Mouse (Mus musculus): ENCODE data around the gene Fscn1. TPM values are rescaled to one million over a fixed set of nuclear protein-coding genes. Genes with fewer than 3 reads are reported as not detected.

Fscn1 gene
- polyA plus RNA-seq, 1 experiment from 2014 or later: 517 TPM

- Histone ChIP-seq H3K4me1 (replicated peaks) (peaks cover 19% of the 10 kb centered on the region), H3K4me2 (no peak overlapping the region), H3K27ac (replicated peaks) (no peak overlapping the region), H3K36me3 (no peaks in the 10 kb centered on the region), H3K27me3 (peaks cover 6% of the 10 kb centered on the region), H3K4me3 (no peak overlapping the region), H3K9ac (no peak overlapping the region), H3K9me3 (no peaks in the 10 kb centered on the region)
- peak; percentile 45; the same call in 1 of the 2 replicates for ATAC-seq (ENCODE audit: low read depth)
- WGBS: 17% methylated on average over 13 of the region's 13 CpGs
Observed at GRCm38 (mm10) chr5:142926204-142926939, 33.8 kb upstream of the Fscn1 start.

- ATAC-seq (ENCODE audit: low read depth): no peak
- H3K4me1 ChIP-seq (replicated peaks): peaks cover 19% of the 10 kb centered on the region
- H3K36me3 ChIP-seq: no peaks in the 10 kb centered on the region
- no peak overlapping the region for H3K4me2 ChIP-seq
- H3K27ac ChIP-seq (replicated peaks): no peak overlapping the region
- peaks cover 6% of the 10 kb centered on the region for H3K27me3 ChIP-seq
- H3K4me3 ChIP-seq: no peak overlapping the region
- WGBS: 66% methylated on average over 3 of the region's 3 CpGs
- no peak overlapping the region for H3K9ac ChIP-seq
- no peaks in the 10 kb centered on the region for H3K9me3 ChIP-seq
Observed at GRCm38 (mm10) chr5:142926940-142927228, 33.3 kb upstream of the Fscn1 start.

- Histone ChIP-seq H3K4me3 (no peak overlapping the region), H3K9ac (no peak overlapping the region), H3K4me1 (replicated peaks) (peaks cover 19% of the 10 kb centered on the region), H3K9me3 (no peaks in the 10 kb centered on the region), H3K36me3 (no peaks in the 10 kb centered on the region), H3K27me3 (peaks cover 6% of the 10 kb centered on the region), H3K27ac (replicated peaks) (no peak overlapping the region), H3K4me2 (no peak overlapping the region)
- ATAC-seq (ENCODE audit: low read depth): no peak
- 90% methylated on average over 12 of the region's 12 CpGs for WGBS
Observed at GRCm38 (mm10) chr5:142927341-142927930, 32.7 kb upstream of the Fscn1 start.

DNA sequence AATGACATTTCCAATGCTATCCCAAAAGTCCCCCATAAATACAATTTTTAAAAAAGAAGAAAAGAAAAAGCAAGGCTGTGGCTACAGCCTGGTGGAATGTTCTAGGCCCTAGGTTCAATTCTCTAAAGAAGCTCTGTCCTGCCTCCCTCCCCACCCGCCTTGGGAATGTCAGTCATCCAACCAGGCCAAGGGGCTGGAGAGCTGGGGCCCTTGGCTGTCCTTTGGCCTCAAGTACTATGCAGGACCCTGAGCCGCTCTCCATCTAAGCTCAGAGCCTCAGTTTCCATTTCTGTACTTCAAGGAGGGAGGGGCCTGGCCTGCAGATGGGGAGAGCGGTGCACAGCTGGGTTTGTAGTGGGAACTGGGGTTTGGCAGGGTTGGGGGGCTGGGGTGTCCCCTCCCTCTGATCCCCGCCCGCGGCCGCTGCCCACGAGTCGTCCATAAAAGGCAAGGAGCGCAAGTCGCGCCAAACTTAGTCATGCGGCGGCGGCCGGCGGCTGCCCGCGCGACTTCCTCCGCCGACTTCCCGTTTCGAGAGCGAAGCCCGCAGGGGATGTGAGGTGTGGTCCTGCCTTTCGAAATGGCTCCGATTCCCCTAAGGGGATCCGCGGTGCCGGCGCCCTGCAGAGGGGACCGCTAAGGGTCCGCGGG, 31.3 kb upstream of the Fscn1 start:
- H3K36me3 ChIP-seq: no peaks in the 10 kb centered on the region
- H3K9me3 ChIP-seq: no peaks in the 10 kb centered on the region
- H3K4me2 ChIP-seq: peak overlapping the region; percentile 63
- H3K4me1 ChIP-seq (replicated peaks): peaks cover 19% of the 10 kb centered on the region
- H3K27me3 ChIP-seq: peaks cover 6% of the 10 kb centered on the region
- peak overlapping the region; percentile 64 for H3K9ac ChIP-seq
- peak overlapping the region; percentile 39 for H3K4me3 ChIP-seq
- ATAC-seq (ENCODE audit: low read depth): no peak
- 4% methylated on average over 35 of the region's 35 CpGs for WGBS
- peak overlapping the region; percentile 33; the same call in 1 of the 2 replicates for H3K27ac ChIP-seq (replicated peaks)

- Histone ChIP-seq H3K9ac (peak overlapping the region; percentile 64), H3K27ac (replicated peaks) (peak overlapping the region; percentile 33; the same call in 1 of the 2 replicates), H3K4me1 (replicated peaks) (peaks cover 19% of the 10 kb centered on the region), H3K27me3 (peaks cover 6% of the 10 kb centered on the region), H3K4me3 (peak overlapping the region; percentile 39), H3K36me3 (no peaks in the 10 kb centered on the region), H3K4me2 (peak overlapping the region; percentile 63), H3K9me3 (no peaks in the 10 kb centered on the region)
- 23% methylated on average over 4 of the region's 4 CpGs for WGBS
- no peak for ATAC-seq (ENCODE audit: low read depth)
Observed at GRCm38 (mm10) chr5:142929400-142929752, 30.8 kb upstream of the Fscn1 start.

DNA sequence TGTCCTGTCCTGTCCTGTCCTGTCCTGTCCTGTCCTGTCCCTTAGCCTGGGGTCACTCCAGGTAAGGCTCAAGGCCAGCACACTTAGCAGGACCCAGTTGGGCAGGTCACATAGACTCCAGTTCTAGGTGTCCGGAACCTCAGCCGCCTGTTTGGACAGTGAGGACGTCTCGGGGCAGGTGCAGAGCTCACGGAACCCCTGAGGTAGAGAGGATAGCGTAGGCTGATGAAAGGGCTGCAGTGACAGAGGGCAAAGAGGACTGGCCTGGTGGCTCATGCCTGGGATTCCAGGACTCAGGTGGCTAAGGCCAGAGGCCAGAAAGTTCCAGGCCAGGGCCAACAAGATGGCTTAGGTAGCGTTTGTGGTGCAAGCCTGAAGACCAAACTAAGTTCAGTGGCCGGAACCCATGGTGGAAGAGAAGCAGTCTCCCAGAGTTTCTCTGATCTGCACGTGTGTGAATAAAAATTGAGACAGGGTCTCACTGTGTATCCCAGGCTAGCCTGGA, 28.9 kb upstream of the Fscn1 start:
- H3K9ac ChIP-seq: no peak overlapping the region
- no peak overlapping the region for H3K4me3 ChIP-seq
- H3K4me2 ChIP-seq: no peak overlapping the region
- peaks cover 6% of the 10 kb centered on the region for H3K27me3 ChIP-seq
- 92% methylated on average over 9 of the region's 9 CpGs for WGBS
- no peak for ATAC-seq (ENCODE audit: low read depth)
- H3K36me3 ChIP-seq: no peaks in the 10 kb centered on the region
- no peaks in the 10 kb centered on the region for H3K9me3 ChIP-seq
- no peak overlapping the region for H3K27ac ChIP-seq (replicated peaks)
- H3K4me1 ChIP-seq (replicated peaks): peaks cover 19% of the 10 kb centered on the region

DNA sequence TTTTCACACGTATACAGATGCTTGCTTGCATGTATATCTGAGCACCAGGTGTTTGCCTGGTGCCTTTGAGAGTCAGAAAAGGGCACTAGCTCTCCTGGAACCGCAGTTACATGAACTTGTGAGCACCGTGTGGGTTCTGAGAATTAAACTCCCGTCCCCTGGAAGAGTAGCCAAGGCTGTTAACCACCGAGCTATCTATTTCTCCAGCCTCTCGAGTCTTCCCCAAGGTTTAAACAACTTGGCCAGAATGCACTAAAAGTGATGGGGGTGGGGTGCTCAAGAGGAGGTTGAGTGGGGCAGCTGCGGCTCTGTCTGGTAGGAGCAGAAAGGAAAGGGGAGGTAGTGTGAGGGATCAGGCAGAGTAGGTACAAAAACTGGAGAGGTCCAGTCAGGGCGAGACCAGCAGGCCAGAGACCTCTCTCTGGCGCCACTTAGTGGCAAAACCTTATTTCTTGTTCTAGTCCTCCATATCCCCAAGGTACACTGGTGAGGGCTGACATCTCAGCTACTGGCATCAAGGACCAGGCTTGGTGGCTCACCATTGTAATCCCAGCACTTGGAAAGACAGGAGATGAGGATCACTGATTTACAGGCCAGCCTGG, 28.0 kb upstream of the Fscn1 start:
- ATAC-seq (ENCODE audit: low read depth): no peak
- WGBS: 29% methylated on average over 9 of the region's 9 CpGs

DNA sequence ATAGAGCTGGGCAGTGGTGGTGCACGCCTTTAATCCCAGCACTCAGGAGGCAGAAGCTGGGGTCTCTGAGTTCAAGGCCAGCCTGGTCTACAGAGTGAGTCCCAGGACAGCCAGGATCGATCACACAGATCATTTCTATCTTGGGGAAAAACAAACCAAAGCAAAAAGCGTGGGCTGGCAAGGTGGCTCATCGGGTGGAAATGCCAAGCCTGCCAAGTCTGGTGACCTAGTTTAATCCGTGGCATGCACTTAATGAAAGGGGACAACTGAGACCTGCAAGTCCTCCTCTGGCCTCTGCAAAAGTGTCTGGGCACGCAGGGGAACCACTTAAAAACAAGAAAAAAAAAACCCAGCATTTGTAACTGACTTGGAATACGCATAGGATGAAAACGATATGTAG, 27.4 kb upstream of the Fscn1 start:
- H3K27ac ChIP-seq (replicated peaks): no peak overlapping the region
- WGBS: 83% methylated on average over 8 of the region's 8 CpGs
- no peak overlapping the region for H3K4me2 ChIP-seq
- peaks cover 15% of the 10 kb centered on the region for H3K4me1 ChIP-seq (replicated peaks)
- H3K36me3 ChIP-seq: no peaks in the 10 kb centered on the region
- ATAC-seq (ENCODE audit: low read depth): no peak
- no peak overlapping the region for H3K4me3 ChIP-seq
- H3K27me3 ChIP-seq: peaks cover 6% of the 10 kb centered on the region
- H3K9ac ChIP-seq: no peak overlapping the region
- H3K9me3 ChIP-seq: no peaks in the 10 kb centered on the region

More for the DNA sequence above, 28.0 kb upstream of the Fscn1 start:
- no peaks in the 10 kb centered on the region for H3K36me3 ChIP-seq
- H3K27me3 ChIP-seq: peaks cover 6% of the 10 kb centered on the region
- H3K9ac ChIP-seq: no peak overlapping the region; the same call in 1 of the 2 replicates
- peaks cover 15% of the 10 kb centered on the region for H3K4me1 ChIP-seq (replicated peaks)
- H3K4me2 ChIP-seq: no peak overlapping the region
- no peak overlapping the region for H3K27ac ChIP-seq (replicated peaks)
- no peak overlapping the region for H3K4me3 ChIP-seq
- H3K9me3 ChIP-seq: no peaks in the 10 kb centered on the region

DNA sequence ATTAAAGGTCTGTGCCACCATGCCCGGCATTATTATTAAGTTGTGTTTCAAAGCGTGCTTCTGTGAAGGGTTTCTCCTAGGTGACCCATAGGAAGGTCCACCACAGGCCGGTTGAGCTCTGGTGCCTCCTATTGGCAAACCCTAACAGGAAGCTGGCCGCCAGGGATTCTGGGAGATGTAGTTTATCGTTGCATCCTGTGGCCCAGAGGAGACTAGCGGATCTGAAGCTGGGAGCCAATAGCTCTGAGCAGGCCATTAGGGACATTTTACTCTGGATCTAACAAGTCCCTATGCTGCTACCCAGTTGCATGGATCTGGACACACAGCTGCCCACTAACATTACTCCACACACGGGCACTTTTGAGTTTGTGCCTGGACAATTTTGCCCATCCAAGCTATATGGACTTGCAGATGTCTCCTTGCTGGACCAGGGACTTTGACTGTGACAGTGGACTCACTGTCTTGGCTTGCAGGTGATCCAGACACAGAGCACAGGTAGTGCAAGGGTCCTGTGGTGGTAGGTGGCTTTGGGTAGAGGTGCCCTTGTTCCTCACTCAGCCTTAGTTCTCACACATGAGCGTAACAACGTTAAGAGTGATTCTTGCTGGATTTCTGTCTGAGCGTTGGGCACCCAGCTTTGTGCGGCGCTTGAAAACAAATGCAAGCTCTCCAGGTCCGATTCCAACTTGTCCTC, 24.4 kb upstream of the Fscn1 start:
- H3K9ac ChIP-seq: 0 out of 2 replicates have a peak overlapping the region, but pooled peaks have one; percentile 38
- WGBS: 19% methylated on average over 13 of the region's 13 CpGs
- peak; percentile 65 for ATAC-seq (ENCODE audit: low read depth)
- peaks cover under 1% of the 10 kb centered on the region; the same call in 1 of the 2 replicates for H3K9me3 ChIP-seq
- peak overlapping the region; percentile 44 for H3K4me2 ChIP-seq
- no peak overlapping the region for H3K27ac ChIP-seq (replicated peaks)
- peaks cover 8% of the 10 kb centered on the region; the same call in 1 of the 2 replicates for H3K4me1 ChIP-seq (replicated peaks)
- no peak overlapping the region for H3K4me3 ChIP-seq
- no peaks in the 10 kb centered on the region for H3K36me3 ChIP-seq
- H3K27me3 ChIP-seq: no peaks in the 10 kb centered on the region

GRCm38 (mm10) chr5:142936336-142936719, 23.8 kb upstream of the Fscn1 start:
- no peak overlapping the region for H3K27ac ChIP-seq (replicated peaks)
- H3K36me3 ChIP-seq: no peaks in the 10 kb centered on the region
- H3K9ac ChIP-seq: 0 out of 2 replicates have a peak overlapping the region, but pooled peaks have one; percentile 38
- H3K27me3 ChIP-seq: no peaks in the 10 kb centered on the region
- peak; percentile 51 for ATAC-seq (ENCODE audit: low read depth)
- peak overlapping the region; percentile 44 for H3K4me2 ChIP-seq
- peaks cover 8% of the 10 kb centered on the region; the same call in 1 of the 2 replicates for H3K4me1 ChIP-seq (replicated peaks)
- H3K9me3 ChIP-seq: peaks cover 2% of the 10 kb centered on the region; the same call in 1 of the 2 replicates
- H3K4me3 ChIP-seq: no peak overlapping the region
- WGBS: 3% methylated on average over 17 of the region's 17 CpGs

- no peak for ATAC-seq (ENCODE audit: low read depth)
- Histone ChIP-seq H3K4me2 (no peak overlapping the region), H3K4me1 (replicated peaks) (peaks cover 8% of the 10 kb centered on the region; the same call in 1 of the 2 replicates), H3K27ac (replicated peaks) (no peak overlapping the region), H3K9ac (no peak overlapping the region), H3K27me3 (no peaks in the 10 kb centered on the region), H3K36me3 (no peaks in the 10 kb centered on the region), H3K4me3 (no peak overlapping the region), H3K9me3 (peaks cover 2% of the 10 kb centered on the region; the same call in 1 of the 2 replicates)
- 34% methylated on average over 19 of the region's 19 CpGs for WGBS
Observed at GRCm38 (mm10) chr5:142937956-142938727, 22.0 kb upstream of the Fscn1 start.

Measured in neural tube, embryonic 13.5 days (tissue).